Mouse (Mus musculus) E14TG2a.4 (cell line): Measurements from ENCODE around the gene Abi3.

Source experiments
- H3K27me3 ChIP-seq: 2 replicates; pipeline ENCODE4 v1.6.1; 2014; ENCODE audit warnings: low read length, control low read depth; ENCODE audit not compliant: insufficient read depth
- H3K36me3 ChIP-seq: 2 replicates; pipeline ENCODE4 v1.6.1; 2014; ENCODE audit warnings: low read length, control low read depth; ENCODE audit not compliant: insufficient read depth
- H3K4me1 ChIP-seq: replicated peaks from 2 replicates; pipeline ENCODE4 v1.6.1; 2014; ENCODE audit warnings: low read depth, low read length, control low read depth
- H3K4me3 ChIP-seq: replicated peaks from 2 replicates; pipeline ENCODE4 v1.5.1; 2014; ENCODE audit warnings: mild to moderate bottlenecking, low read length
- H3K9me3 ChIP-seq: 2 replicates; pipeline ENCODE4 v1.6.1; 2014; ENCODE audit warnings: low read length, control low read depth
- CTCF ChIP-seq: conservative IDR thresholded peaks from 2 replicates; pipeline ENCODE4 v1.5.1; 2014; ENCODE audit warnings: low read length
- NANOG ChIP-seq: IDR thresholded peaks from 2 replicates; pipeline ENCODE4 v1.6.1; 2014; ENCODE audit warnings: borderline replicate concordance, low read length, mixed read lengths
- POU5F1 ChIP-seq: IDR thresholded peaks from 2 replicates; pipeline ENCODE4 v1.6.1; 2014; ENCODE audit warnings: low read length, borderline replicate concordance

The Abi3 gene

GRCm38 (mm10) chr11:95824877-95825243, 17.4 kb downstream of the Abi3 start:
- peaks cover 53% of the 10 kb centered on the region for H3K4me1 ChIP-seq
- no peaks in the 10 kb centered on the region for H3K9me3 ChIP-seq
- H3K4me3 ChIP-seq: peak overlapping the region; percentile 90
- peaks cover 71% of the 10 kb centered on the region for H3K27me3 ChIP-seq
- no peak for TF ChIP-seq CTCF
- no peak for TF ChIP-seq NANOG
- TF ChIP-seq POU5F1: no peak
- peaks cover 11% of the 10 kb centered on the region; the same call in 1 of the 2 replicates for H3K36me3 ChIP-seq

DNA sequence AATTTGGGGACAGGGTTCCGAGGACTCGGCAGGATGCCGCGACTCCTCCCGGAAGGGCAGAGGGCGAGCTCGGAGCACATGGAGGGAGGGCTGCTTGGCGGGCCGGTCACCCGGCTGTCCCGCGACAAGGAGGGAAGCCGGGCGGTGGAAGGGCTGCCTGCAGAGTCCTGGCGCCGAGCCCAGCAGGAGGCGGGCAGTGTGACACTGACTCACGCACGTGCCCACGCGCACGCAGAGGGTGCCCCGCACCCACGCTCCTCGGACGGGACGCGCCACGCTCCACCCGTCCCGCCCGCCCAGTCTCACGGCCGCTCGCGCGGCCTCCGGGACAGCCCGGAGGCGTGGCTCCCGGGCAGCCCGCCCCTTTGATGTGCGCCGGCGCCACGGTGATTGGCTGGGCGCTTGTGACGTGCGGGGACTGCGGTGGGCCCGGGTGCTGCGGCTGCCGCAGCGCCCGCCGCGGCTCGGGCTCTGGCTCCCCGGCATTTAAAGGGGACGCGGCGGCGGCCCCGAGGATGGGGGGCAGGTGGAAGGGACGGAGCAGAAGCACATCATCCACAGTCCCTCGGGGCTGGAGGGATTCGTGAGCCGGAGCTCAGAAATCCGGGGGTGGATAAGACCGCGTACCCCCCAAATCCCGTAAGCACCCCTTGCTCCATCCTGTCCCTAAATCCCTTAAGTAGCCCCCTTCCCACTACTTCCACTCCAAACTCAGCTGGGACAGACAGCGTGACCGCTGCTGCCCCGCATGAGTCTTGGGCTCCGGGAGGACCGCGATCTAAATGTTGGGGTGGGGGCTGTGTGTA, 18.0 kb downstream of the Abi3 start, which contains the start of gene Phospho1:
Gene Phospho1, plus strand, starts transcription at position 429 of the 806 bp plus-strand sequence.
- Histone ChIP-seq H3K36me3 (0 out of 2 replicates have a peak, but pooled peaks cover 6% of the 10 kb centered on the region), H3K27me3 (peaks cover 65% of the 10 kb centered on the region), H3K9me3 (no peaks in the 10 kb centered on the region), H3K4me3 (peak within 1 kb of the TSS; percentile 90), H3K4me1 (peaks cover 49% of the 10 kb centered on the region)
- TF ChIP-seq POU5F1 (no peak), NANOG (no peak)

DNA sequence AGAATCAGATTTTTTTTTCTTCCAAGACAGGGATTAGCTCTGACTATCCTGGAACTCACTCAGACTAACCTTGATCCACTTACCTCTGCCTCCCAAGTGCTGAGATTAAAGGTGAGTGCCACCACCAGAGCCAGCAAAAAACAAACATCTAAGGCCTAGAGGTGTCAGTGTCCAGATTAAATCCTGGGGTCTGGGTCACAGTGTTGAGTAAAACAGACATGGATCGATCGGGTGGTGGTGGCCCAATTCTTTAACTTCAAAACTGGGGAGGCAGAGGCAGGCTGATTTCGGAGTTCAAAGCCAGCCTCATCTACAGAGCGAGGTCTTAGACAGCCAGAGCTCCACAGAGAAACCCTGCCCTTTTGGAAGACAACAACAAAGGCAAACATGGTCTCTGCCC, 19.8 kb downstream of the Abi3 start:
- H3K4me3 ChIP-seq: no peak overlapping the region
- H3K4me1 ChIP-seq: peaks cover 44% of the 10 kb centered on the region
- TF ChIP-seq NANOG: no peak
- TF ChIP-seq CTCF: no peak
- no peaks in the 10 kb centered on the region for H3K36me3 ChIP-seq
- no peaks in the 10 kb centered on the region for H3K9me3 ChIP-seq
- H3K27me3 ChIP-seq: peaks cover 51% of the 10 kb centered on the region

DNA sequence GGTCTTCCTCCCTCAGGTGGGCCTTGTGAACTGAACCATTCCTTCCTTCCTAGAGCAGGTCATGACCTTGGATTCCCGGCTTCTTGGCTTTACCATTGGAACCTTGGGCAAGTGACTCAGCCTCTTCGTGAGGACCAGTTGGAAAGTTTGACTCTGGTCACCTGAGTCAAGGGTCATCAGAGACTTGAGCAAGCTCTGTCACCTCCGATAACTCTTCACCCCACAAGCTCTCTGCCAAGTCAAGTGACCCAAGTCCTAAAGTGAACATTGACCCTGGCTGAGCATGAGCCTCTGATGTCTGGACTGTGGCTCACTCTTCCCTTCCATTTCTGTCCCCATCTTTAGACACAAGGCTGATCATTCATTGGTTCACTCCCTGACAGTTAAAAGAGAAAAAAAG, 20.8 kb downstream of the Abi3 start:
- TF ChIP-seq NANOG (no peak), POU5F1 (no peak), CTCF (no peak)
- Histone ChIP-seq H3K36me3 (no peaks in the 10 kb centered on the region), H3K9me3 (no peaks in the 10 kb centered on the region), H3K4me3 (no peak overlapping the region), H3K27me3 (peaks cover 49% of the 10 kb centered on the region), H3K4me1 (peaks cover 35% of the 10 kb centered on the region)

DNA sequence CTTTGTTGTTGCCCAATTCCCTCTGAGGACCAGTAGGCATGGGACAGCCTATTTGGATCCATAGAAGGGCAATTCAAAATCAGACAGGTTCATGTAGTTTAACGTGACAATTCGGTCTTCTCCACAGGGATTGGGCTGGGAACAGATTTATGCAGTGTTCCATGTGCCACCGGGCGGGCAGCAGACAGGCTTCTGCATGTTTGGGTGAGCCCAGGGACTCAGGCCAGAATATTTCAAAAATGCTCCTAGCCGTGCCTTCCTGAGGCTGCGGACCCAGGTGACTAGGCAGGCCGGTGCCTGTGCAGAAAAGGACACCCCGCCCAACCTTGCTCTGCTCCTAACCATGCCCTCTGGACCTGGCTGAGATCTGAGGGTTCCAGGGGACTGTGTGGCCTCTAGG, 23.1 kb downstream of the Abi3 start:
- Histone ChIP-seq H3K36me3 (no peaks in the 10 kb centered on the region), H3K4me1 (peaks cover 23% of the 10 kb centered on the region), H3K9me3 (peaks cover 9% of the 10 kb centered on the region), H3K4me3 (no peak overlapping the region), H3K27me3 (peaks cover 29% of the 10 kb centered on the region)
- no peak for TF ChIP-seq POU5F1
- no peak for TF ChIP-seq NANOG
- TF ChIP-seq CTCF: no peak

GRCm38 (mm10) chr11:95815412-95815811, 26.9 kb downstream of the Abi3 start:
- peaks cover 12% of the 10 kb centered on the region for H3K9me3 ChIP-seq
- no peaks in the 10 kb centered on the region for H3K36me3 ChIP-seq
- no peak overlapping the region for H3K4me3 ChIP-seq
- H3K27me3 ChIP-seq: no peaks in the 10 kb centered on the region
- TF ChIP-seq NANOG (no peak), POU5F1 (no peak), CTCF (no peak)
- peaks cover 29% of the 10 kb centered on the region for H3K4me1 ChIP-seq

- Histone ChIP-seq H3K36me3 (no peaks in the 10 kb centered on the region), H3K27me3 (no peaks in the 10 kb centered on the region), H3K9me3 (peaks cover 12% of the 10 kb centered on the region), H3K4me1 (peaks cover 34% of the 10 kb centered on the region), H3K4me3 (no peak overlapping the region)
- no peak for TF ChIP-seq CTCF
- no peak for TF ChIP-seq POU5F1
- TF ChIP-seq NANOG: no peak
Measured at GRCm38 (mm10) chr11:95814857-95815256, 27.4 kb downstream of the Abi3 start.

- no peaks in the 10 kb centered on the region for H3K27me3 ChIP-seq
- H3K4me3 ChIP-seq: no peak overlapping the region
- no peak for TF ChIP-seq POU5F1
- no peak for TF ChIP-seq NANOG
- TF ChIP-seq CTCF: no peak
- H3K9me3 ChIP-seq: peaks cover 12% of the 10 kb centered on the region
- H3K4me1 ChIP-seq: peaks cover 37% of the 10 kb centered on the region
- H3K36me3 ChIP-seq: no peaks in the 10 kb centered on the region
Measured at GRCm38 (mm10) chr11:95814101-95814500, 28.2 kb downstream of the Abi3 start.

DNA sequence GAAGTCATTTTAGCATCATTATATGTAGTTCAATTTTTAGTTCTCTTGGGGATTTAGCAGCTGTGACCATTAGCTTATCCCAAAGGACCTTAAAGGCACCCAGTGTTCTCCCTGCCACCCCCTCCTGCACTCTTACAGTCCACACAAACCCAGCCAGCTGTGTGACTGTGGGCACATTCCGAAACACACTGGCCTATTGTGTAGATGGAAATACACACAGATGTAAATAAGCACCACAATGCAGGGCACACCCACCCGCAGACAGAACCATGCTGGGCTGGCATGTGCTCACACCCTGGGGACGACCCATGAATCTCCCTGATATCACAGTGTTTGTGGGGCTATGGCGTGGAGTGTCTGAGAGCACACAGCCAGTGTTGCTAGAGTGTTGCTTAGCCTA, 30.1 kb downstream of the Abi3 start:
- Histone ChIP-seq H3K9me3 (peaks cover 19% of the 10 kb centered on the region), H3K4me1 (peaks cover 42% of the 10 kb centered on the region), H3K4me3 (no peak overlapping the region), H3K36me3 (no peaks in the 10 kb centered on the region), H3K27me3 (no peaks in the 10 kb centered on the region)
- TF ChIP-seq CTCF (no peak), POU5F1 (no peak), NANOG (no peak)
